Mouse (Mus musculus) midbrain, postnatal 0 days (tissue): ENCODE results near the gene Nr1d1. TPM values are rescaled to one million over a fixed set of nuclear protein-coding genes. Genes with fewer than 3 reads are reported as not detected.

Experiments
- ATAC-seq: fragments of 200-750 bp; cut with Nextera tagmentation; 2 replicates; pipeline ENCODE4 v1.8.0; 2017; ENCODE audit warnings: moderate number of reproducible peaks, mild to moderate bottlenecking, moderate TSS enrichment, moderate library complexity; ENCODE audit not compliant: low FRiP score
- DNase-seq: peaks from one replicate; pipeline ENCODE4 v3.0.0-alpha.2; 2015; ENCODE audit warnings: low spot score
- H3K27ac ChIP-seq: fragments of 300-500 bp; sonication (generic); 2 replicates; pipeline ENCODE4 v1.5.1; 2014; ENCODE audit warnings: low read depth, mild to moderate bottlenecking, low read length, mixed read lengths
- H3K27me3 ChIP-seq: fragments of 300-500 bp; sonication (generic); 2 replicates; pipeline ENCODE4 v1.6.1; 2014; ENCODE audit warnings: low read length, control low read depth, mixed read lengths; ENCODE audit not compliant: insufficient read depth
- H3K36me3 ChIP-seq: fragments of 300-500 bp; sonication (generic); 2 replicates; pipeline ENCODE4 v1.6.1; 2014; ENCODE audit warnings: low read length, control low read depth, mixed read lengths; ENCODE audit not compliant: insufficient read depth
- H3K4me1 ChIP-seq: fragments of 300-500 bp; sonication (generic); 2 replicates; pipeline ENCODE4 v1.6.1; 2014; ENCODE audit warnings: mild to moderate bottlenecking, control low read depth, antibody characterized with exemption, low read length, mixed read lengths; ENCODE audit not compliant: insufficient read depth
- H3K4me2 ChIP-seq: fragments of 300-500 bp; sonication (generic); 2 replicates; pipeline ENCODE4 v1.6.1; 2014; ENCODE audit warnings: low read depth, mild to moderate bottlenecking, low read length, mixed read lengths; ENCODE audit not compliant: poor library complexity, severe bottlenecking
- H3K4me3 ChIP-seq: fragments of 300-500 bp; sonication (generic); 2 replicates; pipeline ENCODE4 v1.5.1; 2014; ENCODE audit warnings: low read depth, mild to moderate bottlenecking, low read length, moderate library complexity
- H3K9ac ChIP-seq: fragments of 300-500 bp; sonication (generic); replicated peaks from 2 replicates; pipeline ENCODE4 v1.6.1; 2014; ENCODE audit warnings: mild to moderate bottlenecking, low read length, moderate library complexity, mixed read lengths; ENCODE audit not compliant: poor library complexity, severe bottlenecking
- H3K9me3 ChIP-seq: fragments of 300-500 bp; sonication (generic); 2 replicates; pipeline ENCODE4 v1.6.1; 2016; ENCODE audit warnings: low read length, control low read depth
- CTCF ChIP-seq: IDR thresholded peaks from 2 replicates; pipeline ENCODE4 v1.5.1; 2016; ENCODE audit warnings: antibody characterized with exemption, mild to moderate bottlenecking
- WGBS: fragments of 180-500 bp; shearing (Covaris S2); extraction: QIAGEN DNeasy Blood & Tissue Kit; methylation state at CpG from one replicate; pipeline ENCODE4 v1.1.7; 2014; 5-methylcytosine and 5-hydroxymethylcytosine counted together
- polyA plus RNA-seq: library from polyadenylated mRNA; unstranded; fragments of >200 nt; fragmentation: Nextera tagmentation; extraction: Ambion mirVana; gene quantifications from 2 replicates; pipeline ENCODE4 v1.2.1, GENCODE M21; 2015
- total RNA-seq: library from RNA; depleted of rRNA; stranded (reverse); fragments of >200 nt; gene quantifications from 2 replicates; pipeline ENCODE4 v1.2.3, GENCODE M21; 2014

The Nr1d1 gene
- total and polyA plus RNA-seq, 2 experiments from 2014 or later = 11.0 to 14.3 TPM

GRCm38 (mm10) chr11:98735111-98735510, 40.0 kb downstream of the Nr1d1 start:
- ATAC-seq = no peak
- Histone ChIP-seq H3K27ac (no peak overlapping the region), H3K4me1 (peaks cover 9% of the 10 kb centered on the region)

DNA sequence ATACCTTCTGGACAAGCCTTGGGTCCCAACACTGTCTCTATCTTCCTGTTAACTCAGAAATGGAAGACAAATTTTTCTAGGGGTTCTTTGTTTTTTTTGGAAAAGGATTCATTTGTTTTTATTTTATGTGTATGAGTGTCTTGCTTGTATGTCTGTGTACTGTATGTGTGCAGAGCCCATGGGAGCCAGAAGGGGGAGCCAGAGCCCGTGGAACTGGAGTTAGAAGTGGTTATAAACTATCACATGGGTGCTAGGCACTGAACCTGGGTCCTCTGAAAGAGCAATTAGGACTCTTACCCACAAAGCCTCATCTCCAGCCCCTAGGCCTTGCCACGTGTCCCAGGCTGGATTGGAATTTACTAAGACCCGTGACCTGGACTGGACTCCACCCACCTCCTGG, 41.1 kb downstream of the Nr1d1 start:
- WGBS = 76% methylated on average over 3 of the region's 3 CpGs
- Histone ChIP-seq H3K36me3 (no peaks in the 10 kb centered on the region), H3K9me3 (no peaks in the 10 kb centered on the region), H3K4me3 (no peak overlapping the region), H3K27me3 (no peaks in the 10 kb centered on the region), H3K4me2 (no peak overlapping the region), H3K27ac (no peak overlapping the region), H3K4me1 (peaks cover 3% of the 10 kb centered on the region), H3K9ac (no peak overlapping the region)
- TF ChIP-seq CTCF = peak; percentile 35
- DNase-seq = no peak
- ATAC-seq = no peak

More at GRCm38 (mm10) chr11:98735111-98735510, 40.0 kb downstream of the Nr1d1 start:
- H3K9me3 ChIP-seq = no peaks in the 10 kb centered on the region
- H3K4me3 ChIP-seq = no peak overlapping the region
- H3K4me2 ChIP-seq = no peak overlapping the region
- no peak for TF ChIP-seq CTCF
- no peaks in the 10 kb centered on the region for H3K36me3 ChIP-seq
- no peaks in the 10 kb centered on the region for H3K27me3 ChIP-seq
- DNase-seq = no peak
- 91% methylated on average over 4 of the region's 4 CpGs for WGBS
- no peak overlapping the region for H3K9ac ChIP-seq

DNA sequence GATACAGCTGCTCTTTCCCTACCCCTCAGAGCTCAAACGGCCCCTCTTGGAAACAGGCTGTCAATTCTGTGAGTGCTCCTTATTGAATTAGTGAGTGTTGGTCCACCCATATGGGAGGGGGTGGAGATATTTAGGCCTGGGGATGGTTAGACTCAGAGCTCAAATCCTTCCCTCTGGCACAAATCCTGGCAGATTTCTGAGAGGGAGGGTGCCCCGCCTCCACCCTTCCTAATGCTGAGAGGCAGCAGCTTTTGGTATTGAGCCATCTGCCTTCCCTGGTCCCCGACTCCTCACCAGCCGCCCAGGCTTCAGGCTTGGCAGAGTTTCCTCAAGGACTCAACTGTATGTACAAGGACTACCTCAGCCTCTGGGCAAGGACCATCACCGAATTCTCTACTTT, 44.0 kb downstream of the Nr1d1 start:
- 35% methylated on average over 5 of the region's 5 CpGs for WGBS

DNA sequence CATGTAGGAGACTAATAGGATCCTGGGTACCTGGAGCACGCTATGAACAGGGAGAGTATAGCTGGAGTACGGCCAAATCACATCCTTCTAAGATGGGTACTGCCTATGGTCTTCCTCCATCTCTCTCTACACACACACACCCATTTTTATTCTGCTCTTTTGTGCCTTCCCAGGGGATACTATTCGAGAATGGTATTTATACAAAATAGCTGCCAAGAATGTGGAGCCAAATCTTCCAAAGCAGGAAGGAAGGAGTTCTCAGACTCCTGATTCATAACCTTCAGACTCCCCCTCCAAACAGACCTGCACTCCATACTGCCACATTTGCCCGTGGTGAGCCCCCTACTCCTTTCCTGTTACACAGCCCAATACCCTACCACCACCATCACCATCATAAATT, 44.4 kb downstream of the Nr1d1 start:
- H3K27ac ChIP-seq = no peak overlapping the region
- no peak overlapping the region for H3K4me3 ChIP-seq
- no peak for TF ChIP-seq CTCF
- H3K9ac ChIP-seq = no peak overlapping the region
- H3K27me3 ChIP-seq = no peaks in the 10 kb centered on the region
- WGBS = 50% methylated on average over 4 of the region's 4 CpGs
- peaks cover 3% of the 10 kb centered on the region; the same call in 1 of the 2 replicates for H3K36me3 ChIP-seq
- H3K4me1 ChIP-seq = 0 out of 2 replicates have a peak, but pooled peaks cover 3% of the 10 kb centered on the region
- no peaks in the 10 kb centered on the region for H3K9me3 ChIP-seq
- DNase-seq (no peak), ATAC-seq (no peak)
- H3K4me2 ChIP-seq = no peak overlapping the region

More for the DNA sequence above, 44.0 kb downstream of the Nr1d1 start:
- no peak overlapping the region for H3K9ac ChIP-seq
- H3K4me3 ChIP-seq = no peak overlapping the region
- no peak for ATAC-seq
- H3K4me1 ChIP-seq = 0 out of 2 replicates have a peak, but pooled peaks cover 3% of the 10 kb centered on the region
- H3K4me2 ChIP-seq = no peak overlapping the region
- H3K9me3 ChIP-seq = no peaks in the 10 kb centered on the region
- H3K36me3 ChIP-seq = 0 out of 2 replicates have a peak, but pooled peaks cover under 1% of the 10 kb centered on the region
- H3K27ac ChIP-seq = no peak overlapping the region
- no peak for TF ChIP-seq CTCF
- no peaks in the 10 kb centered on the region for H3K27me3 ChIP-seq
- DNase-seq = peak; percentile 83

DNA sequence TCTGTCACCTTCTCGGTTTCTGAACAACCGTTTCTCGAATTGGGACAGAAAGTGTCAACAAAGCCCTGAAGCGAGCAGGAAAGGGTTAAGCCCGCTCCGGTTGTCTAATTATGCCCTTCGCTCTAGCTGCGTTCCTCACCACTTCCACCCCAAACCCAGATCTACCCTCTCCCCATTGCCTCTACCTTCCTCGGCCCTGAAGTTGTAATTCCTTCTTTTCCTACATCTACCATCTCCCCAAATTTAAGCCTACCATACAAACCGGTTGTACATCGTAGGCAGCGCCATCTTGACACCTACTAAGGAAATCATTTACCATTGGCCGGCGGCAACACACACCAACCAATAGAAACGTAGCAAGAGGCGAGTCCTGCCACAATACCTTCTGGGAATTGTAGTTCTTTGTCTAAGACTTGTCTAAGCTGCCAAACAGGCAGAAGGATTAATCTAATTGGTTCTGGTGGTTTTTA, 46.0 kb downstream of the Nr1d1 start, which contains the start of gene Med24:
TSS of gene Med24 (minus strand) at position 317 of the 470 bp plus-strand sequence.
- 0% methylated on average over 16 of the region's 16 CpGs for WGBS
- Histone ChIP-seq H3K4me1 (0 out of 2 replicates have a peak, but pooled peaks cover 3% of the 10 kb centered on the region), H3K27ac (peak within 1 kb of the TSS; percentile 83), H3K4me3 (peak within 1 kb of the TSS; percentile 73), H3K27me3 (no peaks in the 10 kb centered on the region), H3K4me2 (peak within 1 kb of the TSS; percentile 80), H3K36me3 (peaks cover 19% of the 10 kb centered on the region; the same call in 1 of the 2 replicates), H3K9me3 (no peaks in the 10 kb centered on the region), H3K9ac (peak within 1 kb of the TSS; percentile 72)
- peak; percentile 98 for DNase-seq
- peak; percentile 5; the same call in 1 of the 2 replicates for TF ChIP-seq CTCF
- peak; percentile 92 for ATAC-seq

DNA sequence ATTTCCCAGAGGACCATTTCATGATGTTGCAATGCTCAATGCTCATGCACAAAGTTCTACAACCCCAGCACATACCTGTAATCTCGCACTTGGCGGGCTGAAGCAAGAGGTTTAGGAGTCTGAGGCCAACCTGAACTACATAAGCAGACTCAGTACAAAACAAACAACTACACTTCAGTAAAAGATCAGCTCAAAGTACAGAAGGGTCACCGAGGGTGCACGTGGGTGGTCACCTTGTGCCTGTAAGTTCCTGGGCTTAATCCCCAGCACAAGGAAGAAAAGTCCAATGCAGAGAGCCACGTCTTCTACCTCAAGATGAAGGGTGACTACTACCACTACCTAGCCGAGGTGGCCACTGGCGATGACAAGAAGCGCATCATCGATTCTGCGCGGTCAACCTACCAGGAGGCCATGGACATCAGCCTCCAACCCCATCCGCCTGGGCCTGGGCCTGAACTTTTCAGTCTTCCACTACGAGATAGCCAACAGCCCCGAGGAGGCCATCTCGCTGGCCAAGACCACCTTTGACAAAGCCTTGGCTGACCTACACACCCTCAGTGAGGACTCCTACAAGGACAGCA, 49.1 kb downstream of the Nr1d1 start:
- Histone ChIP-seq H3K4me2 (no peak overlapping the region), H3K27me3 (no peaks in the 10 kb centered on the region), H3K4me1 (0 out of 2 replicates have a peak, but pooled peaks cover 3% of the 10 kb centered on the region), H3K4me3 (no peak overlapping the region), H3K36me3 (peaks cover 22% of the 10 kb centered on the region; the same call in 1 of the 2 replicates), H3K27ac (no peak overlapping the region), H3K9me3 (no peaks in the 10 kb centered on the region), H3K9ac (no peak overlapping the region)
- no peak for DNase-seq
- no peak for TF ChIP-seq CTCF
- WGBS = 97% methylated on average over 15 of the region's 15 CpGs
- no peak for ATAC-seq
